Mouse (Mus musculus): ENCODE measurements around the gene Ly75. TPM values are rescaled to one million over a fixed set of nuclear protein-coding genes. Genes with fewer than 3 reads are reported as not detected.

Ly75 gene
- polyA plus RNA-seq, 1 experiment from 2014 or later, result 1.7 TPM

GRCm38 (mm10) chr2:60352296-60352695, 30.8 kb downstream of the Ly75 start:
- Histone ChIP-seq H3K27me3 (replicated peaks; ENCODE audit: insufficient read depth, low read length) (no peaks in the 10 kb centered on the region), H3K9ac (replicated peaks; ENCODE audit: low read depth) (no peak overlapping the region), H3K27ac (ENCODE audit: low read length) (no peak overlapping the region), H3K4me3 (ENCODE audit: low read depth, low read length) (no peak overlapping the region), H3K4me1 (ENCODE audit: insufficient read depth, low read depth, low read length) (0 out of 2 replicates have a peak, but pooled peaks cover 3% of the 10 kb centered on the region), H3K36me3 (ENCODE audit: insufficient read depth, low read length) (no peaks in the 10 kb centered on the region), H3K4me2 (replicated peaks; ENCODE audit: low read depth, low read length) (no peak overlapping the region), H3K9me3 (ENCODE audit: low read length) (no peaks in the 10 kb centered on the region)
- WGBS, result 77% methylated on average over 5 of the region's 5 CpGs
- DNase-seq (ENCODE audit: low spot score) (no peak), ATAC-seq (no peak)
- TF ChIP-seq EP300 (IDR thresholded peaks at IDR 0.05) (no peak), CTCF (IDR thresholded peaks at IDR 0.05) (no peak)

DNA sequence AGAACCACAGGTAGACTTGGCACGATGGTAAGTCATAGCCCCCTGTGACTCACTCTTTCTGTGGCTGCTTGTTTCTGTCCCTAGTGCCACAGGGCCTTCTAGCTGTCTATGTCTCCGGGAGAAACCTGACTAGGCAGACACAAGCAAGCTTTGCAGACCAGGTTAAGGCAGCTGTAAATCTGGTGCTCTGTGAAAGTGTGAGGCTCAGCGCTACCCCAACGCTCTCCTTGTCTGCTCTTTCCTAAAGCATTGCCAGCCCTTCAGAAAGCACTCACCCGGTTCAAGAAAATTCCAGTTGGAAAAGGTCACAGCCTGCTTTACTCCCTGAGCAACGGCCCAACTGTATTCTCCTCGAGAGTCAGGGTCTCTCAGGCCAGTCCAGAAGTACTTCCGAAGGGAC, 31.3 kb downstream of the Ly75 start:
- no peaks in the 10 kb centered on the region for H3K27me3 ChIP-seq (replicated peaks; ENCODE audit: insufficient read depth, low read length)
- ATAC-seq (no peak), DNase-seq (ENCODE audit: low spot score) (no peak)
- WGBS, result 63% methylated on average over 8 of the region's 8 CpGs
- H3K9ac ChIP-seq (replicated peaks; ENCODE audit: low read depth), result no peak overlapping the region
- TF ChIP-seq EP300 (IDR thresholded peaks at IDR 0.05) (no peak), CTCF (IDR thresholded peaks at IDR 0.05) (no peak)
- no peak overlapping the region for H3K27ac ChIP-seq (ENCODE audit: low read length)
- no peaks in the 10 kb centered on the region for H3K36me3 ChIP-seq (ENCODE audit: insufficient read depth, low read length)
- no peaks in the 10 kb centered on the region for H3K9me3 ChIP-seq (ENCODE audit: low read length)
- H3K4me3 ChIP-seq (ENCODE audit: low read depth, low read length), result no peak overlapping the region
- 0 out of 2 replicates have a peak, but pooled peaks cover 3% of the 10 kb centered on the region for H3K4me1 ChIP-seq (ENCODE audit: insufficient read depth, low read depth, low read length)
- H3K4me2 ChIP-seq (replicated peaks; ENCODE audit: low read depth, low read length), result no peak overlapping the region

DNA sequence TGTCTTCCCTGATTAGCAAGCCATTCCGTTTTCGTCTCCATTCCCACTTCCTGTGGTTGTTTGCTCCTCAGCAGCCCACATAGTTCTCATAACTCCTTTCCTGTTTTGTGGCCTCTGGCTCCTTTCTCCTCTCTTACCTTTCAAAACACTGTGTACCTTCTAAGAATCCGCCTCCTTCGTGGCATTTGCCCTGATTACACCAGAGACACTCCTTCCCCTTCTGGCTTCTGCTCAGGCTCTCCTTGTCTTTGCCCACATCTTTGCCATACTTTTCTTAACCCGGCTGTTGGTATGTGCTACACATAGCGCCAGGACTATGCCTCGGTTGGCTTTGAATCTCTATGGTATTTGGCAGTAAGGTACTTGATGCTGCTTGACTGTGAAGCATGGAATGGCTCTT, 35.2 kb downstream of the Ly75 start:
- no peak overlapping the region for H3K4me3 ChIP-seq (ENCODE audit: low read depth, low read length)
- H3K9ac ChIP-seq (replicated peaks; ENCODE audit: low read depth), result no peak overlapping the region
- no peak for DNase-seq (ENCODE audit: low spot score)
- H3K4me1 ChIP-seq (ENCODE audit: insufficient read depth, low read depth, low read length), result no peaks in the 10 kb centered on the region
- ATAC-seq, result 0 out of 2 replicates have a peak, but pooled peaks have one; percentile 19
- no peak overlapping the region for H3K27ac ChIP-seq (ENCODE audit: low read length)
- TF ChIP-seq EP300 (IDR thresholded peaks at IDR 0.05) (no peak), CTCF (IDR thresholded peaks at IDR 0.05) (no peak)
- H3K36me3 ChIP-seq (ENCODE audit: insufficient read depth, low read length), result no peaks in the 10 kb centered on the region
- no peaks in the 10 kb centered on the region for H3K9me3 ChIP-seq (ENCODE audit: low read length)
- WGBS, result 75% methylated on average over 7 of the region's 7 CpGs
- no peak overlapping the region for H3K4me2 ChIP-seq (replicated peaks; ENCODE audit: low read depth, low read length)
- H3K27me3 ChIP-seq (replicated peaks; ENCODE audit: insufficient read depth, low read length), result no peaks in the 10 kb centered on the region

DNA sequence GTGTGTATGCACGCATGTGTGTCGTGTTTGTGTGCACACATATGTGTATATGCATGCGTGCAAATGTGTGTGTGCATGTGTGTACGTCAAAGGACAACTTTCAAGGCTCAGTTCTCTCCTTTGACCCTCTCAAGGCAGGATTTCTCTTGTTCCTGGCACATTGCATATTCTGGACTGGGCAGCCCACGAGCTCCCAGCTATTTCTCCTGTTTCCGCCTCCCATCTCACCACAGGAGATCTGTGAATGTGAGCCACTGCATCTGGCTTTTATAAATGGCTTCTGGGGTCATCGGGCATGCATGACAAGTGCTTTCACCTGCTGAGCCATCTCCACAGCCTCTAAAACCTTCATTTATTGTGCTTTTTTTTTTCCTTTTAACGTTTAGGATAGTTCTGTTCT, 36.6 kb downstream of the Ly75 start:
- no peak overlapping the region for H3K9ac ChIP-seq (replicated peaks; ENCODE audit: low read depth)
- no peaks in the 10 kb centered on the region for H3K9me3 ChIP-seq (ENCODE audit: low read length)
- H3K36me3 ChIP-seq (ENCODE audit: insufficient read depth, low read length), result no peaks in the 10 kb centered on the region
- ATAC-seq (no peak), DNase-seq (ENCODE audit: low spot score) (no peak)
- H3K27me3 ChIP-seq (replicated peaks; ENCODE audit: insufficient read depth, low read length), result no peaks in the 10 kb centered on the region
- no peak overlapping the region for H3K27ac ChIP-seq (ENCODE audit: low read length)
- TF ChIP-seq EP300 (IDR thresholded peaks at IDR 0.05) (no peak), CTCF (IDR thresholded peaks at IDR 0.05) (no peak)
- no peak overlapping the region for H3K4me2 ChIP-seq (replicated peaks; ENCODE audit: low read depth, low read length)
- H3K4me3 ChIP-seq (ENCODE audit: low read depth, low read length), result no peak overlapping the region
- no peaks in the 10 kb centered on the region for H3K4me1 ChIP-seq (ENCODE audit: insufficient read depth, low read depth, low read length)
- 86% methylated on average over 8 of the region's 8 CpGs for WGBS

DNA sequence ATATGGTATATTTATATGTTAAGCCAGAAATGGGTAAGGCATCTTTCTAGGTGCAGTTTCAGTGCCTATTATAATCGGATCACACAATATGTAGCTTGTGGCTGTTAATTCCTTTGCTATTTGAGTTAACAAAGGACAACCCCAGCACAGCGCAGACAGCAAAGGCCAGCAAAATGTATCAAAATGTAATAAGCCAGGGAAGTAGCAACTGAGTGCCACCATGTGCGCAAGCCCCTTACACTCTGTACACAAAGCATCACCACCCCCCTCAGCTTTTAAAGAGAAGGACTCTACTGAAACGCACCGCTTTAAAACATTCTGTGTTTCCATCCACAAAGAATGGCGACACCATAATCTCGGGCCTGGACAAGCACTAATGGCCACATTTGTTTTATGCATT, 37.4 kb downstream of the Ly75 start:
- no peak overlapping the region for H3K27ac ChIP-seq (ENCODE audit: low read length)
- TF ChIP-seq CTCF (IDR thresholded peaks at IDR 0.05) (no peak), EP300 (IDR thresholded peaks at IDR 0.05) (no peak)
- H3K27me3 ChIP-seq (replicated peaks; ENCODE audit: insufficient read depth, low read length), result no peaks in the 10 kb centered on the region
- H3K9ac ChIP-seq (replicated peaks; ENCODE audit: low read depth), result no peak overlapping the region
- H3K4me2 ChIP-seq (replicated peaks; ENCODE audit: low read depth, low read length), result no peak overlapping the region
- ATAC-seq, result no peak
- no peak for DNase-seq (ENCODE audit: low spot score)
- WGBS, result 88% methylated on average over 7 of the region's 7 CpGs
- H3K4me1 ChIP-seq (ENCODE audit: insufficient read depth, low read depth, low read length), result no peaks in the 10 kb centered on the region
- no peaks in the 10 kb centered on the region for H3K36me3 ChIP-seq (ENCODE audit: insufficient read depth, low read length)
- H3K9me3 ChIP-seq (ENCODE audit: low read length), result no peaks in the 10 kb centered on the region
- no peak overlapping the region for H3K4me3 ChIP-seq (ENCODE audit: low read depth, low read length)

DNA sequence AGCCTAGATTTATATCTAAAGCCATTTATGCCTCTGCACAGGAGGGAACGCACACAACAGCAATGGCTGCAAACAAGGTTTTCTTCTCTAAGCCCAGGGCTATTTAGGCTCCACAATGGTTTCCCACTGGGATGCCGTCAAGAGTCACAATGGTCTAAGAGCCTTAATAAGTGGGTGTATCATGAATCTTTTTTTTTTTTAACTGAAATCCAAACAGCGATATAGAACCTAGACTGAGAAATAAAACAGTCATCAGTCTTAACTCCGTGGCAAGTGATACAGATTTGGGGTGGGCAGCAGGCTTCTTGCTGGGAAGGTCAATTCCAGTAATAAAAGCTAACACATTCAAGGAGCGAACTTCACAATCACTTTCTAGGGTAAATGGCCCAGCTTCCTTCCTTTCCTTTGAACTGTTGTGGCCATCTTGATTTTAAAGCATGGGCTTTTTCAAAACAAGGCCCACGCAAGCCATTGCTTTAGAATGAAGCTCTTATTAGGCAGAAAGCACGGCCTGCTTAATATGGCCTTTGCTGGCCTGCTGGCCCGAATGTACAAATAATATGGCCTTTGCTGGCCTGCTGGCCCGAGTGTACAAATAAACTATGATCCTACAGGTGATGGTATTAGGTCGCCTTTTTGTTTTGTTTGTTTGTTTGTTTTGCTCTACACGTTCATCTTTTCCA, 39.4 kb downstream of the Ly75 start:
- TF ChIP-seq EP300 (IDR thresholded peaks at IDR 0.05) (no peak), CTCF (IDR thresholded peaks at IDR 0.05) (no peak)
- no peak overlapping the region for H3K4me2 ChIP-seq (replicated peaks; ENCODE audit: low read depth, low read length)

More for the DNA sequence above, 39.4 kb downstream of the Ly75 start:
- no peaks in the 10 kb centered on the region for H3K4me1 ChIP-seq (ENCODE audit: insufficient read depth, low read depth, low read length)
- H3K9me3 ChIP-seq (ENCODE audit: low read length), result no peaks in the 10 kb centered on the region
- H3K4me3 ChIP-seq (ENCODE audit: low read depth, low read length), result no peak overlapping the region
- no peak for ATAC-seq
- DNase-seq (ENCODE audit: low spot score), result no peak
- no peak overlapping the region for H3K9ac ChIP-seq (replicated peaks; ENCODE audit: low read depth)
- H3K36me3 ChIP-seq (ENCODE audit: insufficient read depth, low read length), result no peaks in the 10 kb centered on the region
- 81% methylated on average over 11 of the region's 11 CpGs for WGBS
- H3K27me3 ChIP-seq (replicated peaks; ENCODE audit: insufficient read depth, low read length), result no peaks in the 10 kb centered on the region
- H3K27ac ChIP-seq (ENCODE audit: low read length), result no peak overlapping the region

Measured in lung, postnatal 0 days (tissue).